Mouse (Mus musculus) lung, embryonic 14.5 days (tissue): Measurements from ENCODE around the gene Man1b1. TPM values are rescaled to one million over a fixed set of nuclear protein-coding genes. Genes with fewer than 3 reads are reported as not detected.

Source experiments
- ATAC-seq: fragments of 200-750 bp; cut with Nextera tagmentation; 2 replicates; pipeline ENCODE4 v1.8.0; 2017; ENCODE audit warnings: mild to moderate bottlenecking, moderate TSS enrichment, moderate library complexity; ENCODE audit not compliant: insufficient read depth
- DNase-seq: peaks from one replicate; pipeline ENCODE4 v3.0.0-alpha.2; 2015
- H3K27ac ChIP-seq: fragments of 300-500 bp; sonication (generic); 2 replicates; pipeline ENCODE4 v1.5.1; 2014; ENCODE audit warnings: low read depth, mild to moderate bottlenecking, moderate library complexity
- H3K27me3 ChIP-seq: fragments of 300-500 bp; sonication (generic); 2 replicates; pipeline ENCODE4 v1.6.1; 2014; ENCODE audit warnings: low read length, control low read depth; ENCODE audit not compliant: insufficient read depth
- H3K36me3 ChIP-seq: fragments of 300-500 bp; sonication (generic); 2 replicates; pipeline ENCODE4 v1.6.1; 2014; ENCODE audit warnings: control low read depth; ENCODE audit not compliant: insufficient read depth
- H3K4me1 ChIP-seq: fragments of 300-500 bp; sonication (generic); 2 replicates; pipeline ENCODE4 v1.6.1; 2014; ENCODE audit warnings: antibody characterized with exemption, control low read depth; ENCODE audit not compliant: insufficient read depth
- H3K4me2 ChIP-seq: fragments of 300-500 bp; sonication (generic); 2 replicates; pipeline ENCODE4 v1.6.1; 2014; ENCODE audit warnings: mild to moderate bottlenecking
- H3K4me3 ChIP-seq: fragments of 300-500 bp; sonication (generic); 2 replicates; pipeline ENCODE4 v1.5.1; 2014; ENCODE audit warnings: low read depth, low read length
- H3K9ac ChIP-seq: fragments of 300-500 bp; sonication (generic); 2 replicates; pipeline ENCODE4 v1.6.1; 2014
- H3K9me3 ChIP-seq: fragments of 300-500 bp; sonication (generic); 2 replicates; pipeline ENCODE4 v1.6.1; 2016; ENCODE audit warnings: low read depth, low read length, control low read depth
- CTCF ChIP-seq: IDR thresholded peaks from 2 replicates; pipeline ENCODE4 v1.5.1; 2016; ENCODE audit warnings: antibody characterized with exemption, low read depth
- WGBS: fragments of 180-500 bp; shearing (Covaris S2); extraction: QIAGEN DNeasy Blood & Tissue Kit; methylation state at CpG from one replicate; pipeline ENCODE4 v1.1.7; 2014; 5-methylcytosine and 5-hydroxymethylcytosine counted together
- polyA plus RNA-seq: library from polyadenylated mRNA; unstranded; fragments of >200 nt; fragmentation: Nextera tagmentation; extraction: Ambion mirVana; gene quantifications from 2 replicates; pipeline ENCODE4 v1.2.1, GENCODE M21; 2014

Gene Man1b1
- polyA plus RNA-seq, 1 experiment from 2014 or later = 70.9 TPM

GRCm38 (mm10) chr2:25293706-25294105, 38.4 kb upstream of the Man1b1 start:
- H3K4me1 ChIP-seq = no peaks in the 10 kb centered on the region

GRCm38 (mm10) chr2:25297093-25297492, 35.0 kb upstream of the Man1b1 start:
- WGBS = 74% methylated on average over 8 of the region's 8 CpGs
- no peak overlapping the region for H3K4me3 ChIP-seq
- no peak overlapping the region for H3K27ac ChIP-seq
- no peak for DNase-seq
- H3K4me1 ChIP-seq = no peaks in the 10 kb centered on the region
- H3K9me3 ChIP-seq = no peaks in the 10 kb centered on the region
- H3K9ac ChIP-seq = no peak overlapping the region
- no peak for ATAC-seq
- no peak for TF ChIP-seq CTCF
- no peaks in the 10 kb centered on the region for H3K36me3 ChIP-seq
- no peak overlapping the region for H3K4me2 ChIP-seq
- H3K27me3 ChIP-seq = peaks cover 23% of the 10 kb centered on the region

More at GRCm38 (mm10) chr2:25293706-25294105, 38.4 kb upstream of the Man1b1 start:
- 64% methylated on average over 9 of the region's 9 CpGs for WGBS
- H3K9me3 ChIP-seq = no peaks in the 10 kb centered on the region
- no peak for DNase-seq
- H3K4me2 ChIP-seq = no peak overlapping the region
- H3K27me3 ChIP-seq = peaks cover 57% of the 10 kb centered on the region
- no peak overlapping the region for H3K4me3 ChIP-seq
- no peak overlapping the region for H3K9ac ChIP-seq
- no peak for ATAC-seq
- no peaks in the 10 kb centered on the region for H3K36me3 ChIP-seq
- no peak for TF ChIP-seq CTCF
- no peak overlapping the region for H3K27ac ChIP-seq

GRCm38 (mm10) chr2:25298046-25298445, 34.1 kb upstream of the Man1b1 start:
- no peak for DNase-seq
- H3K27me3 ChIP-seq = peaks cover 13% of the 10 kb centered on the region; the same call in 1 of the 2 replicates
- WGBS = 68% methylated on average over 10 of the region's 10 CpGs
- no peak overlapping the region for H3K27ac ChIP-seq
- no peak overlapping the region for H3K4me2 ChIP-seq
- no peak for ATAC-seq
- H3K4me3 ChIP-seq = no peak overlapping the region
- H3K9ac ChIP-seq = no peak overlapping the region
- no peak for TF ChIP-seq CTCF
- H3K9me3 ChIP-seq = no peaks in the 10 kb centered on the region
- H3K4me1 ChIP-seq = no peaks in the 10 kb centered on the region
- no peaks in the 10 kb centered on the region for H3K36me3 ChIP-seq

GRCm38 (mm10) chr2:25303452-25303851, 28.7 kb upstream of the Man1b1 start:
- Histone ChIP-seq H3K4me2 (no peak overlapping the region), H3K4me1 (no peaks in the 10 kb centered on the region), H3K27ac (no peak overlapping the region), H3K27me3 (peaks cover 14% of the 10 kb centered on the region), H3K9me3 (no peaks in the 10 kb centered on the region), H3K9ac (no peak overlapping the region), H3K4me3 (no peak overlapping the region), H3K36me3 (no peaks in the 10 kb centered on the region)
- no peak for TF ChIP-seq CTCF
- WGBS = 63% methylated on average over 3 of the region's 3 CpGs
- DNase-seq (no peak), ATAC-seq (no peak)

GRCm38 (mm10) chr2:25303931-25304656, 28.0 kb upstream of the Man1b1 start:
- H3K9me3 ChIP-seq = no peaks in the 10 kb centered on the region
- H3K27me3 ChIP-seq = peaks cover 14% of the 10 kb centered on the region
- 65% methylated on average over 7 of the region's 7 CpGs for WGBS
- no peak overlapping the region for H3K27ac ChIP-seq
- TF ChIP-seq CTCF = no peak
- no peak overlapping the region for H3K9ac ChIP-seq
- no peaks in the 10 kb centered on the region for H3K4me1 ChIP-seq
- H3K4me2 ChIP-seq = peak overlapping the region; percentile 74
- no peak overlapping the region for H3K4me3 ChIP-seq
- ATAC-seq = no peak
- no peaks in the 10 kb centered on the region for H3K36me3 ChIP-seq
- DNase-seq = no peak

- H3K27me3 ChIP-seq = peaks cover 14% of the 10 kb centered on the region
- 1% methylated on average over 45 of the region's 45 CpGs for WGBS
- no peak overlapping the region for H3K27ac ChIP-seq
- H3K4me2 ChIP-seq = peak overlapping the region; percentile 74
- H3K4me3 ChIP-seq = peak overlapping the region; percentile 41
- H3K9ac ChIP-seq = peak overlapping the region; percentile 47
- DNase-seq (peak; percentile 75), ATAC-seq (peak; percentile 86)
- H3K9me3 ChIP-seq = no peaks in the 10 kb centered on the region
- no peak for TF ChIP-seq CTCF
- no peaks in the 10 kb centered on the region for H3K36me3 ChIP-seq
- H3K4me1 ChIP-seq = no peaks in the 10 kb centered on the region
Measured at GRCm38 (mm10) chr2:25304657-25305541, 27.2 kb upstream of the Man1b1 start.
